In genomic region chr15:77821424-77821823, GRCm38 (mm10) we compare ENCODE assay signal across 9 mouse cellular contexts. TPM values are rescaled to one million over a fixed set of nuclear protein-coding genes. Genes with fewer than 3 reads are reported as not detected.
A peak's percentile ranks its signal among the peaks of the same experiment; 100 is the strongest.
DNase-seq lines count a peak whose midpoint lies in the region; TF ChIP-seq lines count a peak whose summit lies in the region.
"Had no signal": no experiment of that assay in that cellular context is flagged by ENCODE, and none has a peak within 500 bp of the region (broad histone marks: within the 10 kb centered on the region; RNA-seq: fewer than 3 reads in every experiment).

No protein-coding gene starts in this region.

- H3K36me3 ChIP-seq in spleen, adult 2 months (ENCODE audit: control insufficient read depth, insufficient read depth, low read length): peaks cover 7% of the 10 kb centered on the region
- H3K36me3 ChIP-seq in limb, embryonic 10.5 days: 0 out of 2 replicates have a peak, but pooled peaks cover 9% of the 10 kb centered on the region
- H3K36me3 ChIP-seq: forebrain, embryonic 12.5 days had no signal

- H3K4me1 ChIP-seq in spleen, adult 2 months (ENCODE audit: control insufficient read depth, insufficient read depth, insufficient read length): peaks cover 62% of the 10 kb centered on the region
- peaks cover 58% of the 10 kb centered on the region for H3K4me1 ChIP-seq in limb, embryonic 10.5 days

- no peak for TF ChIP-seq POLR2A in spleen, adult 2 months (IDR thresholded peaks at IDR 0.05; ENCODE audit: low read depth, low read length)

- no peaks in the 10 kb centered on the region for H3K27me3 ChIP-seq in spleen, adult 2 months (ENCODE audit: control insufficient read depth, insufficient read depth, low read length)
- no peaks in the 10 kb centered on the region for H3K27me3 ChIP-seq in limb, embryonic 10.5 days (ENCODE audit: low read depth, poor library complexity, severe bottlenecking)
- H3K27me3 ChIP-seq: forebrain, embryonic 12.5 days had no signal

- no peak overlapping the region for H3K4me3 ChIP-seq in spleen, adult 2 months (ENCODE audit: extremely low read depth, insufficient read depth, insufficient read length)
- no peak overlapping the region for H3K4me3 ChIP-seq in limb, embryonic 10.5 days
- H3K4me3 ChIP-seq: forebrain, embryonic 12.5 days had no signal

- H3K9me3 ChIP-seq in limb, embryonic 10.5 days (replicated peaks): no peaks in the 10 kb centered on the region
- H3K9me3 ChIP-seq: forebrain, embryonic 12.5 days had no signal

- no peak for TF ChIP-seq CTCF in spleen, adult 2 months (IDR thresholded peaks at IDR 0.05; ENCODE audit: extremely low read depth, insufficient read depth, insufficient read length, insufficient replicate concordance)

- H3K27ac ChIP-seq in spleen, adult 2 months (ENCODE audit: insufficient read depth, low read length): peak overlapping the region; percentile 19; the same call in 1 of the 2 replicates
- peak overlapping the region; percentile 53 for H3K27ac ChIP-seq in limb, embryonic 10.5 days
- H3K27ac ChIP-seq: forebrain, embryonic 12.5 days had no signal

- DNase-seq in cerebellum, postnatal 25 days: peak; percentile 39 to 55
- DNase-seq in cerebellum, postnatal 10 days: no peak
- no peak for DNase-seq in spleen, adult 2 months (ENCODE audit: low read depth in 1 of 2, low spot score in 2 of 2)
- DNase-seq in spleen, postnatal 14 days (ENCODE audit: low spot score in 2 of 2): no peak
- no peak for DNase-seq in limb, embryonic 10.5 days (ENCODE audit: low spot score)
- no peak for DNase-seq in urinary bladder, postnatal 36 days (ENCODE audit: low spot score in 2 of 2)
- DNase-seq in right cerebral cortex, postnatal 4 days: no peak
- DNase-seq in frontal cortex, postnatal 25 days (ENCODE audit: low spot score in 2 of 2): no peak

- 44% methylated on average over 7 of the region's 7 CpGs for WGBS in spleen, adult 2 months
- WGBS in limb, embryonic 10.5 days: 64% methylated on average over 7 of the region's 7 CpGs

RNA-seq across cellular contexts. Expression of gene Myh9, which starts 20.6 kb away (rescaled TPM):
- polyA plus RNA-seq in spleen, adult 2 months (2012; rRNA removed): 138 and 142 TPM in 2 replicates
- 30.6 and 39.2 TPM in 2 replicates for polyA plus RNA-seq in limb, embryonic 10.5 days (2016; fragmentation: Nextera tagmentation; extraction: Ambion mirVana)

Comparison
In these comparisons a context has a peak if more than half of its experiments do, and no peak if none do; other contexts are left out.
1. DNase-seq: peak in cerebellum, postnatal 25 days (2 of 2); none in cerebellum, postnatal 10 days (0 of 2), spleen, adult 2 months (0 of 2), spleen, postnatal 14 days (0 of 2), limb, embryonic 10.5 days (single experiment), urinary bladder, postnatal 36 days (0 of 2), right cerebral cortex, postnatal 4 days (single experiment) and frontal cortex, postnatal 25 days (0 of 2).